Mouse (Mus musculus) lung, postnatal 0 days (tissue): ENCODE data around the gene Gm28048. TPM values are rescaled to one million over a fixed set of nuclear protein-coding genes. Genes with fewer than 3 reads are reported as not detected.

Experiments used
- ATAC-seq: fragments of 200-750 bp; cut with Nextera tagmentation; 2 replicates; pipeline ENCODE4 v1.8.0; 2017; ENCODE audit warnings: moderate library complexity
- DNase-seq: peaks from one replicate; pipeline ENCODE4 v3.0.0-alpha.2; 2016; ENCODE audit warnings: low spot score
- H3K27ac ChIP-seq: fragments of 300-500 bp; sonication (generic); 2 replicates; pipeline ENCODE4 v1.5.1; 2014; ENCODE audit warnings: antibody characterized with exemption, mild to moderate bottlenecking, low read length, mixed read lengths
- H3K27me3 ChIP-seq: fragments of 300-500 bp; sonication (generic); replicated peaks from 2 replicates; pipeline ENCODE4 v1.6.1; 2014; ENCODE audit warnings: low read length, mixed read lengths; ENCODE audit not compliant: insufficient read depth
- H3K36me3 ChIP-seq: fragments of 300-500 bp; sonication (generic); 2 replicates; pipeline ENCODE4 v1.6.1; 2014; ENCODE audit warnings: low read length, mixed read lengths; ENCODE audit not compliant: insufficient read depth
- H3K4me1 ChIP-seq: fragments of 300-500 bp; sonication (generic); 2 replicates; pipeline ENCODE4 v1.6.1; 2014; ENCODE audit warnings: antibody characterized with exemption, low read depth, low read length, mixed read lengths; ENCODE audit not compliant: insufficient read depth
- H3K4me2 ChIP-seq: fragments of 300-500 bp; sonication (generic); replicated peaks from 2 replicates; pipeline ENCODE4 v1.6.1; 2014; ENCODE audit warnings: low read depth, mild to moderate bottlenecking, low read length, moderate library complexity, mixed read lengths
- H3K4me3 ChIP-seq: fragments of 300-500 bp; sonication (generic); 2 replicates; pipeline ENCODE4 v1.5.1; 2014; ENCODE audit warnings: low read depth, low read length
- H3K9ac ChIP-seq: fragments of 300-500 bp; sonication (generic); replicated peaks from 2 replicates; pipeline ENCODE4 v1.6.1; 2014; ENCODE audit warnings: low read depth, mild to moderate bottlenecking
- H3K9me3 ChIP-seq: fragments of 300-500 bp; sonication (generic); 2 replicates; pipeline ENCODE4 v1.6.1; 2016; ENCODE audit warnings: low read length, mixed read lengths
- CTCF ChIP-seq: IDR thresholded peaks from 2 replicates; pipeline ENCODE4 v1.5.1; 2016; ENCODE audit warnings: antibody characterized with exemption, mild to moderate bottlenecking
- EP300 ChIP-seq: IDR thresholded peaks from 2 replicates; pipeline ENCODE4 v1.6.1; 2016; ENCODE audit warnings: antibody characterized with exemption, mild to moderate bottlenecking, control low read depth
- WGBS: fragments of 180-500 bp; shearing (Covaris S2); extraction: QIAGEN DNeasy Blood & Tissue Kit; methylation state at CpG from one replicate; pipeline ENCODE4 v1.1.7; 2014; 5-methylcytosine and 5-hydroxymethylcytosine counted together
- polyA plus RNA-seq: library from polyadenylated mRNA; unstranded; fragments of >200 nt; fragmentation: Nextera tagmentation; extraction: Ambion mirVana; gene quantifications from 2 replicates; pipeline ENCODE4 v1.2.1, GENCODE M21; 2015

Gene Gm28048
- polyA plus RNA-seq, 1 experiment from 2014 or later, result 26.1 TPM

- no peak overlapping the region for H3K4me3 ChIP-seq
- no peak overlapping the region for H3K27ac ChIP-seq
- H3K9ac ChIP-seq, result no peak overlapping the region
- H3K27me3 ChIP-seq, result no peaks in the 10 kb centered on the region
- H3K9me3 ChIP-seq, result no peaks in the 10 kb centered on the region
- peaks cover 4% of the 10 kb centered on the region for H3K4me1 ChIP-seq
- ATAC-seq (no peak), DNase-seq (no peak)
- TF ChIP-seq CTCF (no peak), EP300 (no peak)
- no peak overlapping the region; the same call in 1 of the 2 replicates for H3K4me2 ChIP-seq
- no peaks in the 10 kb centered on the region for H3K36me3 ChIP-seq
- 74% methylated on average over 6 of the region's 6 CpGs for WGBS
Measured at GRCm38 (mm10) chr11:22982846-22983245, 956 bp upstream of the Gm28048 start.

DNA sequence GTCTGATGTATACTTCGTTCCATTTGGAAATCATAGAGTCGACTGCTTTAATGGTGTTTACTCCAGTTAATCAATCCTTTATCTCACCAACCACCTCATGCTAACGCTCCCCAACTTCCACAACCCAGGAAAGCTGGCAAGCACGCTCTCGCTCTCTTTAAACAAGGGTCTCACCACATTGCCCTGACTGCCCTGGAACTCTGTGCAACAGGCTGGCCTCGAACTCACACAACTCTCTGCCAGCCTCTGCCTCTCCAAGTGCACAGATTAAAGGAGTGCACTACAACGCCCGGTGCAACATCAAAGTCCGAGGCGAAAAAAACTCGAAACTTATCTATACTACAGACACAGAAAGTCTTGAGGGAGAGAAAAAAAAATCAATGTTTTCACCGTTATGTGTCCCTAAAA is 343 bp downstream of the Gm28048 start:
- H3K4me3 ChIP-seq, result peak overlapping the region; percentile 70
- peak overlapping the region; percentile 92 for H3K27ac ChIP-seq
- H3K9ac ChIP-seq, result peak overlapping the region; percentile 68
- DNase-seq, result no peak
- TF ChIP-seq EP300, result no peak
- TF ChIP-seq CTCF, result no peak
- H3K27me3 ChIP-seq, result no peaks in the 10 kb centered on the region
- WGBS, result under 1% methylated on average over 12 of the region's 12 CpGs
- ATAC-seq, result peak; percentile 30
- H3K36me3 ChIP-seq, result no peaks in the 10 kb centered on the region
- peak overlapping the region; percentile 68 for H3K4me2 ChIP-seq
- peaks cover 4% of the 10 kb centered on the region for H3K4me1 ChIP-seq
- H3K9me3 ChIP-seq, result no peaks in the 10 kb centered on the region

- TF ChIP-seq EP300 (no peak), CTCF (no peak)
- H3K4me2 ChIP-seq, result peak overlapping the region; percentile 68
- peaks cover 4% of the 10 kb centered on the region for H3K4me1 ChIP-seq
- peak overlapping the region; percentile 68 for H3K9ac ChIP-seq
- H3K9me3 ChIP-seq, result no peaks in the 10 kb centered on the region
- no peaks in the 10 kb centered on the region for H3K36me3 ChIP-seq
- peak overlapping the region; percentile 92; the same call in 1 of the 2 replicates for H3K27ac ChIP-seq
- ATAC-seq (no peak), DNase-seq (no peak)
- H3K4me3 ChIP-seq, result peak overlapping the region; percentile 70; the same call in 1 of the 2 replicates
- 45% methylated on average over 4 of the region's 4 CpGs for WGBS
- H3K27me3 ChIP-seq, result no peaks in the 10 kb centered on the region
Measured at GRCm38 (mm10) chr11:22981041-22981440, 849 bp downstream of the Gm28048 start.

DNA sequence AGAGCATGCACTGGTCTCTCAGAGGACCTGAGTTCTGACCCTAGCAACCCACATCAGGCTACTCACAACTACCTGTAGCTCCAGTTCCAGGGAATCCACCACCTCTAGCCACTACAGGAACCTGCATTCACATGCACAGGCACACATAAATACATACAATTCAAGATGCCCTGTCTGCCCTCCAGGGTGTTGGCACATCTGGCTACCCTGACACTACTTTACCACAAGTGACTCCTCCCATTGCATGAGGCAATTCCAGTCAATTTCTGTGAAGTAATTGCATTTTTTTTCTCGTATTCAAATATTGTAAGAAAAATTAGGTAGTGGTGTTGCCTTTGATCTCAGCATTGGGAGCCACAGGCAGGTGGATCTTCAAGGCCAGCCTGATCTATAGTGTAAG is 2.7 kb downstream of the Gm28048 start:
- H3K27ac ChIP-seq, result no peak overlapping the region
- no peak for DNase-seq
- H3K36me3 ChIP-seq, result no peaks in the 10 kb centered on the region
- no peak overlapping the region for H3K4me3 ChIP-seq
- ATAC-seq, result no peak
- no peak overlapping the region for H3K4me2 ChIP-seq
- no peaks in the 10 kb centered on the region for H3K27me3 ChIP-seq
- H3K4me1 ChIP-seq, result peaks cover 4% of the 10 kb centered on the region
- WGBS, result 77% methylated on average over 1 of the region's 1 CpGs
- TF ChIP-seq CTCF, result no peak
- TF ChIP-seq EP300, result no peak
- no peaks in the 10 kb centered on the region for H3K9me3 ChIP-seq
- no peak overlapping the region for H3K9ac ChIP-seq

GRCm38 (mm10) chr11:22978711-22979110 is 3.2 kb downstream of the Gm28048 start:
- 46% methylated on average over 1 of the region's 1 CpGs for WGBS
- TF ChIP-seq CTCF (no peak), EP300 (no peak)
- ATAC-seq (no peak), DNase-seq (no peak)
- H3K4me3 ChIP-seq, result no peak overlapping the region
- H3K4me1 ChIP-seq, result peaks cover 4% of the 10 kb centered on the region
- no peaks in the 10 kb centered on the region for H3K27me3 ChIP-seq
- H3K9me3 ChIP-seq, result no peaks in the 10 kb centered on the region
- no peak overlapping the region for H3K4me2 ChIP-seq
- H3K36me3 ChIP-seq, result no peaks in the 10 kb centered on the region
- no peak overlapping the region for H3K27ac ChIP-seq
- no peak overlapping the region for H3K9ac ChIP-seq

- 93% methylated on average over 3 of the region's 3 CpGs for WGBS
- ATAC-seq, result no peak
- Histone ChIP-seq H3K4me1 (peaks cover 4% of the 10 kb centered on the region), H3K9ac (no peak overlapping the region), H3K4me3 (no peak overlapping the region), H3K36me3 (no peaks in the 10 kb centered on the region), H3K27me3 (no peaks in the 10 kb centered on the region), H3K9me3 (no peaks in the 10 kb centered on the region), H3K27ac (no peak overlapping the region), H3K4me2 (no peak overlapping the region)
- DNase-seq, result no peak
- TF ChIP-seq CTCF (no peak), EP300 (no peak)
Measured at GRCm38 (mm10) chr11:22978215-22978614, 3.7 kb downstream of the Gm28048 start.

- Histone ChIP-seq H3K9me3 (no peaks in the 10 kb centered on the region), H3K27me3 (no peaks in the 10 kb centered on the region), H3K9ac (peak overlapping the region; percentile 50), H3K4me1 (no peaks in the 10 kb centered on the region), H3K36me3 (no peaks in the 10 kb centered on the region), H3K4me3 (peak overlapping the region; percentile 48), H3K4me2 (peak overlapping the region; percentile 52), H3K27ac (peak overlapping the region; percentile 85)
- WGBS, result 53% methylated on average over 14 of the region's 14 CpGs
- ATAC-seq (peak; percentile 57), DNase-seq (peak; percentile 70)
- TF ChIP-seq EP300, result no peak
- no peak for TF ChIP-seq CTCF
Measured at GRCm38 (mm10) chr11:22973599-22973998, 8.3 kb downstream of the Gm28048 start.
